Mouse (Mus musculus) activated CD4-positive, CD25-positive, alpha-beta regulatory T cell, adult 4 months (primary cell): ENCODE measurements around the gene Ip6k3. TPM values are rescaled to one million over a fixed set of nuclear protein-coding genes. Genes with fewer than 3 reads are reported as not detected.

Source experiments
- ATAC-seq: one replicate; pipeline ENCODE4 v1.8.0; 2017
- polyA plus RNA-seq, 2 experiments: library from polyadenylated mRNA; unstranded; fragments of 100-300 nt; shearing (Covaris generic); gene quantifications; one replicate each; pipeline ENCODE4 v1.2.1; 2017

The Ip6k3 gene
- polyA plus RNA-seq: not detected

- no peak for ATAC-seq
These were observed at the start of gene Ip6k3 for GRCm38 (mm10) chr17:27167545-27167944. Gene Ip6k3 (minus strand): TSS chr17:27167795.

DNA sequence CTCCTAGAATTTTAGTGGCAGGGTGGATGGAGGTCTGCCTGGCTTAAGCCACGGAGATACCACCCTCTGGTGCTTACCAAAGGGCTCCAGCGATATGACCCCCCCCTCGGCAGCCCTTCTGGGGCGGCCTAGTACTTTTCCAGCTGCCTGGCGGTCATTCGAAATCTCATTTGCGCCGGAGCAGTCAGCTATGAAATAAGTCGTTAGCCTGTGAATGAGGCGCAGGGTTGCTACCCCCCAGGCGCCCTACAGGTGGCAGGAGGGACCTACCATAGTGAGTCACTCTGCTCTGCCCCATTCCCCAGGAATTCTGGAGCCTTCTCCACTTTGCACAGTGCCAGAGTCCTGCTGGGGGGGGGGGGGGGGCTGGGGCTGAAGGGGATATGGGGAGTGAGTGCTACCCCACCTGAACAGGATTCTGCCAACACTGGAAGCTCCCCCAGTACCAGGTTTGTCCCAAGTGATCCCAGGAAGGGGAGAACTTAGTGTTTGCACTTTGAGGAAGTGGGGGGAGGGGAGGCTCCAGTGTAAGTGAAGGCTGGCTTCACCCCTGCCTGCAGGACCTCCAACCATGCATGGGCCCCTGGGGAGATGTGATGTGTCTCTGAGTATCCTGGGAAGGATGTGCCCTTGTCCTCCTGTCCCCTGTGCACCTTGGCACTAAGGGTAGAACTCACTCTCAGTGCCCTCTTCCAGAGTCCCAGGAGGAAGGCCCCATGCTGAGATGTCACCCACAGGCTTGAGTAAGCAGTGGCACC lies 45.4 kb upstream of the Ip6k3 start:
- no peak for ATAC-seq

GRCm38 (mm10) chr17:27212006-27212405 lies 44.4 kb upstream of the Ip6k3 start:
- no peak for ATAC-seq

- ATAC-seq: no peak
These were observed 39.6 kb upstream of the Ip6k3 start for GRCm38 (mm10) chr17:27207113-27207707.

- ATAC-seq: peak; percentile 86
These were observed 36.7 kb upstream of the Ip6k3 start, which contains the start of gene Lemd2 for GRCm38 (mm10) chr17:27204075-27204909. Gene Lemd2 (minus strand): TSS chr17:27204469.

DNA sequence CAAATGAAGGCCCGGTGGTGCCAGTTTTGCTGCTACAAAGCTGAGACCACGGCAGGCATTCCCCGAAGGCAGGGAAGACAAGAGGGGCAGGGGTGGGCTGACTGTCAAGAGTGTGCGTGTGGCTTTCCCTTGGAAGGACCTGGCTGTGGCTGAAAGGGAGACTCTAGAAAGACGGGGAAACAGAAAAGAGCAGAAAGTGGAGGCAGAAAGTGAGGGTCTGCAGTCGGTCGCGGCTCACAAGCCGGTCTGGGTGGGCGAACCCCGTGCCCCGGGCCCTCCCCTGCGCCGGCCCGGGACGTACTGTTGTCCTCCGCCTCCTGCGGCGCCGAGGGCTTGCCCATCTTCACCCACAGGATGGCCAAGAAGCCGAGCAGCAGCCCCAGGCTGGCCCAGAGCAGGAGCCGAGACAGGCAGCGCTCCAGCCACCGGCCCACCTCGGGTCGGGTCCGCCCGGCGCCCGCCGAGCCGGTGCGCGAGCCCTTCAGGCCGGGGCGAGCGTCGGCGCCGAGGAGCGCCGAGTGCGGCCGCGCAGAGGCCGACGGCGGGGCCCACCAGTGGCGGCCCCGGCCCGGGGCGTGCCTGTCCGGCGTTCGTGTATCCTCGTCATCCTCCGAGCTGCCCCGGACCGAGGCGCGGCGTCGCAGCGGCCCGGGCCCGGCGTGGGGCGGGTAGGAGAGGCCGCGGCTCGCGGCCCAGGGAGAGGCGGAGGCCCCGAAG lies 35.9 kb upstream of the Ip6k3 start:
- ATAC-seq: no peak

GRCm38 (mm10) chr17:27202919-27203357 lies 35.3 kb upstream of the Ip6k3 start:
- ATAC-seq: no peak

DNA sequence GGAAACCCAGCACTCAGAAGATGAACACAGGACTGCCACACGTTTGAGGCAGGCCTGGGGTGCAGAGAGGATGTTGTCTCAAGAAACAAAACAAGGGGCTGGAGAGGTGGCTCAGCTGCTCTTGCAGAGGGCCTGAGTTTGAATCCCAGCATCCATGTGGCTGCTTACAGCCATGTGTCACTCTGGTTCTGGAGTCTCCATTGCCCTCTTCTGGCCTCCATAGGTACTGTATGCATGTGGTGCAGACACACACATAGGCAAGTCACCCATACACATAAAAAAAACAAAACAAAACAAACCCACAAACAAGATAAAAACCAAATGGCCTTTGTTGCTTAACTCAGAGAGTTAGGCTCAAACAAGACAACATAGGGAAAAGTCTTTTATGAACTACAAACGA lies 34.4 kb upstream of the Ip6k3 start:
- ATAC-seq: no peak

- no peak for ATAC-seq
These were observed 33.2 kb upstream of the Ip6k3 start for GRCm38 (mm10) chr17:27200801-27201200.

GRCm38 (mm10) chr17:27199864-27200263 lies 32.3 kb upstream of the Ip6k3 start:
- ATAC-seq: no peak

- ATAC-seq: no peak
These were observed 31.6 kb upstream of the Ip6k3 start for GRCm38 (mm10) chr17:27199205-27199604.

- ATAC-seq: no peak
These were observed 28.6 kb upstream of the Ip6k3 start for GRCm38 (mm10) chr17:27196206-27196605.

GRCm38 (mm10) chr17:27194258-27195185 lies 26.9 kb upstream of the Ip6k3 start:
- ATAC-seq: no peak

DNA sequence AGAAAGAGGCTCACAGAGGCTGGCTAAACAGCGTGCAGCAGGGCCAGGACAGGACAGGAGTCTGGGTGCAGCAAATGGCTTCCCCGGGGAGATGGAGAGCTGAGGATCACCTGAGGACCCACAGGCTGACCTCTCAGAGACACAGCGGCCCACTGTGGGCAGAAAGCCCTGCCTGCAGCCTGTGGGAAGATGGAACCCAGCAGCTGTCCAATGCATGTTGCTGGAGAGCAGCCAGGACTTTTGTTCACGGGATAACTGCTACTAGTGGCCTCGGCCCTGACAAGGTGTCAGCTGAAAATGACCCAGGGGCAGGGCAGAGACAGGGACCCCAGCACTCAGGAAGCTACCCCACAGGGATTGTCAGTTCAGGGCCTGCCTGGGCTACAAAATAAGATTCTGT lies 24.2 kb upstream of the Ip6k3 start:
- no peak for ATAC-seq

DNA sequence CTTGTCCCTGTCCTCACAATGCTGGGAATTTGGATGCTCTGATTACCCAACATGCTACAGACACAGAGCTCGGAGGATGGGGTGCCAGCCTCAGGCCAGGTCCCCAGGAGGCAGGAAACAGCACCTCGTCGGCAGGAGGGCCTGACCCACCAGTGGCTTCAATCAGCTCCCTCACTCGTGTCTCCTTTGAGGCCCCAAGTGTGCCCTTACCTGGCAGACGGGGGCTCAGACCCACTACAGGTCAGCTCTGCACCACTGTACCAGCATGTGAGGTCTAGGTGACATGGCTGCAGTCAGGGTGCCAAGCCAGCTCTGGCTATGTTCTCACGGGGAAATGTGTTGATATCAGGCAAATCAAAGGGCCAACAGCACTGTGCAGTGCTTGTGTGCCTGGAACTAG lies 23.6 kb upstream of the Ip6k3 start:
- no peak for ATAC-seq

DNA sequence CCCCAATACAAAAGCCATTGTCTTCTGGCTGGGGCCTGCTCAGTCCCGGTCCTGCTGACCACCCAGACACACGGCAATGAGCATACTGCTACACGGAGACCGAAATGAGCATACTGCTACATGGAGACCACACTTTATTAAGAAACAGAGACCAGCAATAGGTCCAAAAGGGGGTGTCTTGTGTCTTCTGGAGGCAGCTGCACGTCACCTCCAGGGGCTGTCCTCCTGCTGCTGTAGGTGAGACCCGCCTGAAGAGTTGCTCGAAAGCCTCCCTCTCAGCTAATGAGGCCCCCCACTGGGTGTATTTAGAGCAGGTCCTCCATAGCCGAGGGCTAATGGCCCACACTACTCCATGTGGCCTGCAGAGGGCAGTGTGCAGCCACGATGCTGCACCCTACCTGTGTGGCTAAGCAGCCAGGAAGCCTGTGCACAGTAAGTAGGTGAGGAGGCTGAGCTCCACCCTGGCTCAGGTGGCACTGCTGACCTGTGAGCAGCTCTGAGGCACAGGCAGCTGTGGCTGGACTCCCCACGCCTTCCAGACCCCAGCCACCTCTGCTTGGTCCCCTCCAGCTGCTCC lies 22.1 kb upstream of the Ip6k3 start:
- no peak for ATAC-seq

DNA sequence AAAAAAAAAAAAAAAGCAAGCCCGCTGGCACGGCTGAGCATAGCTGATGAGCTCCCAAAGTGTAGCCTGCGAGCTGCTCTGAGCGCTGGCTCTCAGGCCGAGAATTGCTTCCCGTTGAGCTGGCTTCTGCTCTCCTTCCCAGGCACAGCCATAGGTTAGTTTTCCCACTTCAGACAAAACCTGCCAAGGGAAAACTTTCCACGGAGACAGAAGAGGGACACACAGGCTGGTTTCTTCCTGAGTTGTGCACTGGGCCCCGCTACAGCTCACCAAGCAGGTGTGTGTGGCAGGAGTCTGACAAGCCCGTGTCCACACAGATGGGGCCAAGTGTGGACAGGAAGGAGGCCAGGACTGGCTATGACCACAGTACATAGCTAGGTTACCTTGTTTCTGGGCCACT lies 21.3 kb upstream of the Ip6k3 start:
- no peak for ATAC-seq

- ATAC-seq: no peak
These were observed 19.5 kb upstream of the Ip6k3 start for GRCm38 (mm10) chr17:27187059-27187458.

- ATAC-seq: no peak
These were observed 18.5 kb upstream of the Ip6k3 start for GRCm38 (mm10) chr17:27186068-27186467.

DNA sequence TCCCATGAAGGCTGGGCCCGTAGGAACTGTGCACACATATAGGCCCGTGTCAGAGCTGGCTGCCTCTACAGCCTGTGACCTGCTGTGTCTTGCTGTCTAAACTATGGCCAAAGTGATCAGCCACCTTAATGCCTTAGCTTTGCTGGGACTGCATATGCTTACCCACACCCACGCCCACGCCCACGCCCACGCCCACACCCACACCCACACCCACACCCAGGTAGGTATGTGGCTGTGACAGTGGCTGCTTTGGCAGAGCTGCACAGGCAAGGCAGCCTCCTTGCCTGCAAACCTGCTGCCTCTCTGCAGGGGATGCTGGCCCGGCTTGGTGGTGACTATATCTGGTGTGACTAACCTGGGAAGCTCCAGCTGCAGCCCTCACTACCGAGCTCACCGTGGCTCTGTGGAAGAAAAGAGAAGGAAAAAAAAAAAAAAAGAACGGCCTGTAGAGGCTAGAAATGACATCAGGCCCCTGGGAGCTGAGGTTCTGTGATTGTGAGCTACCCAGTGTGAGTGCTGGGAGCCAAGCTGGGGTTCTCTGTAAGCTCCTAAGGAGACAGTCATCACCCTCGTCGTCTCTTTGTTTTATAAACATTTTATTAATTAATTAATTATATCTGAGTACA lies 16.2 kb upstream of the Ip6k3 start:
- no peak for ATAC-seq

DNA sequence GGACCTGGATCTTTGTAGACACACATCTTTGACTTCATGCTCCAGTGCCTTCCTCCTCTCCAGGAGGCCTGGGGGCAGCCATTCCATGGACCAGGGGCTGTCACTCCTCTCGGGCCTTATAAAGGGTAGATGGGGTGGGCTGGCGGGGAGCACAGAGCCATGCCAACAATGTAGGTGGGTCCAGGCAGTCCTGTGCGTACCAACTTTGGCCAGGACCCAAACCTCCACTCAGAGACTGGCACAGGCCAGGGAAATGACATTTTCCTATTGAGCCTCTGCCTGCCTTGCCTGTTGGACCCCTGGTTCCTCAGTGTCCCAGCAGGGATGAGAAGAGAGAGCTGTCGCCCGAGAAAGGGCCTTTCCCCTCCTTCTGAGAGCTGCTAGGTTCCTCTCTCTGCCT lies 14.8 kb upstream of the Ip6k3 start:
- ATAC-seq: no peak
